Mouse (Mus musculus) monocyte, adult 5-6 weeks (primary cell): ENCODE measurements around the gene Lmbrd2. TPM values are rescaled to one million over a fixed set of nuclear protein-coding genes. Genes with fewer than 3 reads are reported as not detected.

ENCODE experiments used
- ATAC-seq: fragments of 153-309, 156-312 bp; replicated peaks from 2 replicates; pipeline ENCODE4 v1.8.0; 2017; ENCODE audit warnings: mild to moderate bottlenecking; ENCODE audit not compliant: low TSS enrichment, insufficient number of reproducible peaks, severe bottlenecking, poor library complexity, low FRiP score
- total RNA-seq: library from RNA; stranded (forward); fragments of 200-1000, 200-491, 200-594 nt; gene quantifications from 3 replicates; pipeline ENCODE4 v1.2.3, GENCODE M21; 2017

Gene Lmbrd2
- total RNA-seq, 1 experiment from 2014 or later, result 10.2 TPM

DNA sequence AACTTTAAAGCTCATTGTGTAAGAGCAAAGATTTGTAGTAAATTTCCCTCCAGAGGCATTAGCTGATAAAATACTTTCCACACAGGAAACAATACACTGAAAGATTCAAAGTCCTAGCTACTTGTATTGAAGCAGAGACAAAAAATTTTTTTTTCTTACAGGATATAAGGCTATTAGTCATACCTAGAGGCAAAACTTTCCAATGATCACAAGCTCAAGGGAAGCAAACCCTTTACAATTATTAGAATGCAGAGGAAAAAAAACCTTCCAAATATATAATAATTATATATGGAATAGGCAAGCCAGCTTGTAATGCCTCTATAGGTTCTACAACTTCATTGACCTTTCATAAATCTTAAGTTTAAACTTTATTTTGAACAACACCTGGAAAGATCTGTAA lies 106.0 kb downstream of the Lmbrd2 start:
- no peak for ATAC-seq

Other genes starting within 250 kb of the Lmbrd2 start
- gene Ranbp3l, start 172.6 kb upstream of the Lmbrd2 start, total RNA-seq, result not detected in 3 replicates
- gene Nadk2, start 69.3 kb upstream of the Lmbrd2 start, total RNA-seq, result 29.7 to 32.9 TPM (median 31.5 TPM) in 3 replicates
- 1.8 to 3.9 TPM (median 3.0 TPM) in 3 replicates for gene Skp2, start 14.9 kb downstream of the Lmbrd2 start, total RNA-seq
- gene Ugt3a1, start 136.3 kb downstream of the Lmbrd2 start, total RNA-seq, result not detected in 3 replicates
- gene Ugt3a2, start 195.0 kb downstream of the Lmbrd2 start, total RNA-seq, result not detected in 3 replicates